Mouse (Mus musculus): Measurements from ENCODE around the gene Pde5a.

DNA sequence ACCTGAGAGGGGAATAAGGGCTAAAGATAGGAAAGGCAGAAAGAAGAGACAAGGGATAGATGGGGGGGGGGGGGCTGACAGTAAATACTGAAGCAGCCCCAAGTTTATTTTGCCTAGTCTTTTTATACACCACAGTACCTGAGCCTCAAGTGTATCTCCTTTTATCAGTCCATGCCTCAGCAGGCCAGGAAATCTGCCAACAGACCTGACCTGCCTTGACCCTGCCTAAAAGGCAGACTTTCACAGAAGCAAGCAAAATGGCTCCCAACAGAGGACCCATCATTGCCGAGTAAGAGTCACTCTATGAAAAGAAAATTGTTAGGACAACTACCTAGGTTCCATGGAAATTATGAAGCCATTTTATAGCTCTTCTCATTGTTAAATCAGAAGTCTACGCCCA is 179.1 kb downstream of the Pde5a start:
- TF ChIP-seq POLR2A (IDR thresholded peaks at IDR 0.05; ENCODE audit: borderline replicate concordance, extremely low read depth, low read depth, low read length) (no peak), CTCF (IDR thresholded peaks at IDR 0.05; ENCODE audit: insufficient read depth, low read length) (no peak)

Measured in lung, adult 2 months (tissue).